Mouse (Mus musculus): Measurements from ENCODE around the gene Bloc1s5.
"Not testable (repeated sequence)": the region's sequence is repeated elsewhere in the genome, so short reads cannot be mapped to it uniquely, and the experiment has no call there.

The Bloc1s5 gene

DNA sequence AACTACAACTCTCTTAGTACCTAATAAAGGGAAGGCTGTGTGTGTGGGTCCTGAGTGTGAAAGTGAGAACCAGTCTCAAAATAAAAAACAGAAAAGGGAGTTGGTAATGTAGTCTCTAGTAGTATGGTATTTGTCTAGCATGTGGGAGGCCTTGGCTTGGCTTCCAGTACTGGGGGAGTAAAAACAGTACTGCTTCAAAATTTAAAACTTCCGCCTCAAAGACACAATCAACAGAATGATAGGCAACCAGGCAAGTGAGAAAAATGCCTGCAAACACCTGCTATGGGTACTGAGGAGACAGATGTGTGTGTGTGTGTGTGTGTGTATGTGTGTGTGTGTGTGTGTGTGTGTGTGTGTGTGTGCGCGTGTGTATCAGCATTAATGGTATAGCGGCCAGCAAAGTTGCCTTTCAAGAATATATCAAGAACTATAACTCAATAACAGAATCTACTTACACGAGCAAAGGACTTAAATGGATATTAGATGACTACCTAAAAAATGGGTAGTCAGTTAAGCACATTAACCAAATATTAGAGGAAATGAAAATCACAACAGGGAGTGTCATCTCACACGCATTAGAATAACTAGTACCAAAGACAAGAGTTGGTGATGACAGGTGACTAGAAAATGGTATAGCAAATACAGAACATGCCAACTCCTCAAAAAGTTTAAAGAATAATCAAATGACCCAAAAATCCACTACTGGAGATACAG lies 1.5 kb downstream of the Bloc1s5 start:
- Histone ChIP-seq H3K27me3 (ENCODE audit: control insufficient read depth, insufficient read depth, low read length, poor library complexity, severe bottlenecking) (no peaks in the 10 kb centered on the region), H3K36me3 (ENCODE audit: control insufficient read depth, insufficient read depth, low read length, poor library complexity, severe bottlenecking) (0 out of 2 replicates have a peak, but pooled peaks cover 1% of the 10 kb centered on the region)
- DNase-seq (ENCODE audit: low read depth, low spot score), result no peak

DNA sequence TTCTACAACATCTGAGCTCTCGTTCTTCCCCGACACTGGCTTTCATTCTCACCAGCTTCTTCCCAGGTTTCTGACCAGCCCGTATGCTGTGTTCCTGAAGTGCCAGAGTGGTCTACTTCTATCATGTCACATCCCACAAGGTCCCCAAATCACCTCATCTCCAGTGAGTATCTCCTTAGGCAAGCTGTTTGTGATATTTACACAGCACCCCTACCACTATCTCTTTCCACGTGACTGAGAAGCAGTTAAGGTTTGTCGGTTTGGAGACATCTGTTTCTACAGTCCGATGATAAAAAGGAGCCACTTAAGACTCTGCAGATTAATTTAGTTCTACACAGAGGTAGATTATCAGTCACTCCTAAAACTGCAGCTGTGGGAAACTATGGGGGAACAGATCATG lies 2.4 kb downstream of the Bloc1s5 start:
- Histone ChIP-seq H3K27me3 (ENCODE audit: control insufficient read depth, insufficient read depth, low read length, poor library complexity, severe bottlenecking) (no peaks in the 10 kb centered on the region), H3K36me3 (ENCODE audit: control insufficient read depth, insufficient read depth, low read length, poor library complexity, severe bottlenecking) (0 out of 2 replicates have a peak, but pooled peaks cover 1% of the 10 kb centered on the region)
- no peak for DNase-seq (ENCODE audit: low read depth, low spot score)

DNA sequence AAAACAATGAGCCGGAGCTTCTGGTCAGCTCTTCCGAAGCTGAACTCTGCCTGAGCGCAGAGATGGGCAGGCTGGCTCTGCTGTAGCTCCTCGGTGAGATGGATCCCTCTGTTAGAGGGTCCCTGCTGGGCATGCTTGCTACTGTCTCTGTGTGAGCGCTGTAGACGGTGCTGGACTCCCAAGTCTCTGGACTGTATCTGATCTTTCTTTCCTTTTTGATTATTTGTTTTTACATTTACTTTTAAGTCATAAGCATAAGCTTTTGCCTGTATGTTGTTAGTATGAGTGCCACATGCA lies 8.7 kb downstream of the Bloc1s5 start:
- DNase-seq (ENCODE audit: low read depth, low spot score), result no peak
- no peaks in the 10 kb centered on the region for H3K27me3 ChIP-seq (ENCODE audit: control insufficient read depth, insufficient read depth, low read length, poor library complexity, severe bottlenecking)
- 0 out of 2 replicates have a peak, but pooled peaks cover 3% of the 10 kb centered on the region for H3K36me3 ChIP-seq (ENCODE audit: control insufficient read depth, insufficient read depth, low read length, poor library complexity, severe bottlenecking)

DNA sequence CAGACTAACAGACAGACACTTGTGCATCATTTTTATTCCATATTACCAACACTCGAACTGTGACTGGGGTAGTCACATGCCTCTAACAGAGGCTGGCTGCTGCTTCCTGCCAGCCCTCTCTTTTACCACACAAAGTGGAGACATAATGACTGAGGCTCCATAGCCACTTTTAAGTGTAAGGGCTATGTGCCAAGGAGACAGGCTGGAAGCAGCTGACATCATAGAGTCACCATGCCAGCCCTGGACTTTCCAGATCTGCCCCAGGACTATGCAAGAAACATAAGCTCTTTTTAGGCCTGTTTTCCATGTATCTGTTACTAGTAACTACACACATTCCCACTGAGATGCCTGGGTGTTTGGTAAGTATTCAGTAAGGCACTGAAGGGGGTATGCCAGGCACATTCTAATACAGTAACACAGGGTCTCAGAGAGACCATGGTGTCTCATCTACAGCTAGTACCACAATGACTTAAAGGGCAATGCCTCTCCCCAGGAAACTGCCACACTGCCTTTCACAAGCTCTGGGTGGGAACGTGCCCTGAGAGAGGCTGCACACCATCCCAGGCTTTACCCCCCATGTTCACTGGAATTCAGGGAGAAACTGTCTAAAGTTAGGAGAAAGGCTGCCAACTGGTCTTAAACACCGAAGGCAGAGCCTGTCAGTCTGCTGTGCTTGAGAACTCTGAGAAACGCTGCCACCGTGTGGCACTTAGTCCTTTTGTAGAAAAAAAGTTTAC lies 9.2 kb downstream of the Bloc1s5 start:
- DNase-seq (ENCODE audit: low read depth, low spot score), result peak; percentile 26
- no peaks in the 10 kb centered on the region for H3K27me3 ChIP-seq (ENCODE audit: control insufficient read depth, insufficient read depth, low read length, poor library complexity, severe bottlenecking)

DNA sequence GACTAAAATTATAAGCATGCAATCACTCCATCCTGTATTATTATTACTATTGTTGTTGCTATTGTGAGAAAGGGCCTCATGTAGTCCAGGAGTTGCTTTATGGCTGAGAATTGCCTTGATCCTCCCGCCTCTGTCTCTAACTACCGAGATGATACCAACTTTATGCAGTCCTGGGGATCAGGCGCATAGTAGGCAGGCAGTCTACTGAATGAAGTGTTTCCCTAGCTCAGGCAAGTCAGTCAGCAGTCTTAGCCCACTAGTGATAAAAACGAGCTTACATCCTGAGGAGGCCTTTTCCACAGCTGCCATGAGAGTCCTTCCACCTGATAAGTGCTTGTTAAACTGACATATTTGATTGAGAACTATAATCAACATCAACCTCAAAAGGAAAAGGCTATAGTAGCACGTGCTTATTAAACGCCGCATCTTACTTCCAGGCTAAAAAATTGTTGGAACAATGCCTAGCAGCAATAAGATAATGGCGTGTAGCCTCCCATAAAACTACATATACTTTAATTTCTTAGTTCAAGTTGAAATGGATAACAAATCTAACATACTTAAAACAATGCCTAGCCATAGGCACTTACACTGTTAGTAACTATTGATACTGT lies 10.5 kb downstream of the Bloc1s5 start:
- Histone ChIP-seq H3K36me3 (ENCODE audit: control insufficient read depth, insufficient read depth, low read length, poor library complexity, severe bottlenecking) (0 out of 2 replicates have a peak, but pooled peaks cover 3% of the 10 kb centered on the region), H3K27me3 (ENCODE audit: control insufficient read depth, insufficient read depth, low read length, poor library complexity, severe bottlenecking) (no peaks in the 10 kb centered on the region)
- DNase-seq (ENCODE audit: low read depth, low spot score), result no peak

More for the DNA sequence above, 9.2 kb downstream of the Bloc1s5 start:
- 0 out of 2 replicates have a peak, but pooled peaks cover 3% of the 10 kb centered on the region for H3K36me3 ChIP-seq (ENCODE audit: control insufficient read depth, insufficient read depth, low read length, poor library complexity, severe bottlenecking)

DNA sequence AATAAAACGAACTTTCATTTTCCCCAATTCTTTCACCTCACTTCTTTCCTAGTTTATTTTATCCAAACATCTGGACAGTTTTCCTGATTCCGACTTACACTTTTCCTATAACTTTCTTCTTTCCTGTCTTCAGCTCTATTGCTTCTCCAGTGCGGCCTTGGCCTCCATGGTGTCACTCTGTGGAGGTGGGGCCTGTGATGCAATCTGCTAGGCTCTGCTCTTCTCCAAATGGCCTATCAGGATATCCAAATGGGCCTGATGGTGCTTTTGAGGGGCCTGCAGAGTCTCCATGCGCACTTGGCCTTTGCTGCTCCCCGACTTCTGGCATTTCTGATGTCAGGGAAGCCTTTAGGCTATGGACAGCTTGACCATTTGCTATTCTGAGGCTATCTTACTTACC lies 11.6 kb downstream of the Bloc1s5 start:
- no peak for DNase-seq (ENCODE audit: low read depth, low spot score)
- Histone ChIP-seq H3K36me3 (ENCODE audit: control insufficient read depth, insufficient read depth, low read length, poor library complexity, severe bottlenecking) (0 out of 2 replicates have a peak, but pooled peaks cover 3% of the 10 kb centered on the region), H3K27me3 (ENCODE audit: control insufficient read depth, insufficient read depth, low read length, poor library complexity, severe bottlenecking) (no peaks in the 10 kb centered on the region)

DNA sequence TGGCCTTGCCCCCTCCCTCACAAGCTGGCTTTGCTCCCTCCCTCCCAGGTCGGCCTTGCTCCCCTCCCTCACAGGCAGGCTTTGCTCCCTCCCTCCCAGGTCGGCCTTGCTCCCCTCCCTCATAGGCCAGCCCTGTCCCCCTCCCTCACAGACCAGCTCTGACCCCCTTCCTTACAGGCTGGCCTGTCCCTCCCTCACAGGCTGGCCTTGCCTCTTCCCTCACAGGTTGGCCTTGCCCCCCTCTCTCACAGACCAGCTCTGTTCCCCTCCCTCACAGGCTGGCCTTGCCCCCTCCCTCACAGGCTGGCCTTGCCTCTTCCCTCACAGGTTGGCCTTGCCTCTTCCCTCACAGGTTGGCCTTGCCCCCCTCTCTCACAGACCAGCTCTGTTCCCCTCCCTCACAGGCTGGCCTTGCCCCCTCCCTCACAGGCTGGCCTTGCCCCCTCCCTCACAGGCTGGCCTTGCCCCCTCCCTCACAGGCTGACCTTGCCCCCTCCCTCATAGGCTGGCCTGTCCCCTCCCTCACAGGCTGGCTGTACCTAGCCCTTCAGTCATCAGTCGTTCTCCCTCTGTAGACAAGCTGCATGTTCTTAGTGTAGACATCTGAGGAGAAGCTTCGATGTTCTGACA lies 16.8 kb downstream of the Bloc1s5 start:
- not testable (repeated sequence) for DNase-seq (ENCODE audit: low read depth, low spot score); H3K36me3 ChIP-seq (ENCODE audit: control insufficient read depth, insufficient read depth, low read length, poor library complexity, severe bottlenecking); H3K27me3 ChIP-seq (ENCODE audit: control insufficient read depth, insufficient read depth, low read length, poor library complexity, severe bottlenecking)

DNA sequence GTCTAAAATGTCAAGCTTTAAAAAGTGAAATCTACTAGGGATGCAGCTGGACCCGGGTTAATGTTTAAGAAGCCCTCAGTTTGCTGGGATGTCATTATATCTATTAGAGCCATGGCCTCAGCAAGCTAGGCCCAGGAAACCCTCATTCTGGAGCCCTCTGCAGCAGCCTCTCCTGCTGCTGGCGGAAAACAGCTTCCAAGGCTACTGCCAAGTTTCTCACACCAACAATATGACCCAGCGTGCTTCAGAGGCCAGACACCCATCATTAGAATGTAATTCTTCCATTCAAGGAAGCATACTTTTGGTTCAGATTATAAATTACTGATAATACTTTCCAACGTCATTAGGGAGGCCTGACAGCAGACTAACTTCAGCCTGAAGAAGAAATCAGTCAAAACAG lies 18.0 kb downstream of the Bloc1s5 start:
- no peak for DNase-seq (ENCODE audit: low read depth, low spot score)
- no peaks in the 10 kb centered on the region for H3K27me3 ChIP-seq (ENCODE audit: control insufficient read depth, insufficient read depth, low read length, poor library complexity, severe bottlenecking)
- H3K36me3 ChIP-seq (ENCODE audit: control insufficient read depth, insufficient read depth, low read length, poor library complexity, severe bottlenecking), result peaks cover 2% of the 10 kb centered on the region; the same call in 1 of the 2 replicates

DNA sequence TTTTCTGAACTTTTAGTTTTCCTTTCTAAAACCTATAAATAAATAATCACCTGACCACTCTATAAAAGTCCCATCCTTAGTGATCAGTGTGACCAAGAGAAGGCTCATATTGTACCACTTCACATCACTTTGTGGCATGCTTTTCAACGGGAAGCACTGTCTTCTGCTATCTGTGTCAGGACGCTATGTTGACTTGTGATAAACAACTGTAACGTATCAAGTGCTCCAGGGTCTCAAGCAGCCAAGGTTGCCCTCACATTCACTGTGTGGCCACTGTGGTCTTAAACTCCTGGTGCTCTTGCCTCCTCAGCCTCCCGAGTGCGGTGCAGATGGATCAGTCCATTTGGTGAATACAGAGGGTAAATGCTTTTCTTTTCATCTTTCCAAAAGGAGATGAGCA lies 19.3 kb downstream of the Bloc1s5 start:
- Histone ChIP-seq H3K36me3 (ENCODE audit: control insufficient read depth, insufficient read depth, low read length, poor library complexity, severe bottlenecking) (peaks cover 2% of the 10 kb centered on the region; the same call in 1 of the 2 replicates), H3K27me3 (ENCODE audit: control insufficient read depth, insufficient read depth, low read length, poor library complexity, severe bottlenecking) (no peaks in the 10 kb centered on the region)
- no peak for DNase-seq (ENCODE audit: low read depth, low spot score)

DNA sequence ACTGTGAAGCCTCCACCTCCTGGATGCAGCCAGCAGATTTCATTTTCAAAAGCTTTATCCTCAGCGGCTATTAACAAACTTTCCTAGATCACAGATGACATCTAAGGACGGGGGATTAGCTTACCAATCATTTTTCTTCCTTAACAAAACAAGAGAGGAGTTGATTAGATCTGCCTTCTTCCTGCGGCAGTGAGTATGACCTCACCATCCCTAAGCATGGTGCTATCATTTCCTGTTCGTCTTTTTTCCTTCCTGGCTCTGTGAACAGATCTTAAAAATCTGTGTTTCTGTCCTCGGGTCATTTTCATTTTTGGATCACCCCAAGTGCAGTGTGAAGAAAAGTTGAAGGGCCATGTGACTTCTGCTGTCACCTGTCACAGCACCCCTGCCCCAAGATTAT lies 20.6 kb downstream of the Bloc1s5 start:
- DNase-seq (ENCODE audit: low read depth, low spot score), result no peak
- H3K36me3 ChIP-seq (ENCODE audit: control insufficient read depth, insufficient read depth, low read length, poor library complexity, severe bottlenecking), result peaks cover 2% of the 10 kb centered on the region; the same call in 1 of the 2 replicates
- no peaks in the 10 kb centered on the region for H3K27me3 ChIP-seq (ENCODE audit: control insufficient read depth, insufficient read depth, low read length, poor library complexity, severe bottlenecking)

DNA sequence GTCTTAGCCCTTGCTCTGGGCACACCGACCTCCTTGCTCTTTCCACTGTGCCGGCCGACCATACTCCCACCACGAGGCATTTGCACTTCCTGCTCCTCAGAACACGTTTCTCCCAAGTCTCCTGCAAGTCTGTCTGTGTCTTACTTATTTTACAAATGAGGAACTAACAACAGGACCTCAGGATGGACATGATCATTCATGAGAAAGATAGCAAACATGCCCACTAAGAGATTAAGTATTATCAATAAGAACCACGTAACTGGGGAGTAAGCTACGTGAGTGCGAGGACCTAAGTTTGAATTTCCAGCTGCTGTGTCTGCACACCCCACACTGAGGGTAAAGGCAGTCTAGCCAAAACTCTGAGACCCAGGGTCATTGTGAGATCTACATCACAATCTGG lies 21.3 kb downstream of the Bloc1s5 start:
- DNase-seq (ENCODE audit: low read depth, low spot score), result no peak
- Histone ChIP-seq H3K27me3 (ENCODE audit: control insufficient read depth, insufficient read depth, low read length, poor library complexity, severe bottlenecking) (no peaks in the 10 kb centered on the region), H3K36me3 (ENCODE audit: control insufficient read depth, insufficient read depth, low read length, poor library complexity, severe bottlenecking) (no peaks in the 10 kb centered on the region; the same call in 1 of the 2 replicates)

DNA sequence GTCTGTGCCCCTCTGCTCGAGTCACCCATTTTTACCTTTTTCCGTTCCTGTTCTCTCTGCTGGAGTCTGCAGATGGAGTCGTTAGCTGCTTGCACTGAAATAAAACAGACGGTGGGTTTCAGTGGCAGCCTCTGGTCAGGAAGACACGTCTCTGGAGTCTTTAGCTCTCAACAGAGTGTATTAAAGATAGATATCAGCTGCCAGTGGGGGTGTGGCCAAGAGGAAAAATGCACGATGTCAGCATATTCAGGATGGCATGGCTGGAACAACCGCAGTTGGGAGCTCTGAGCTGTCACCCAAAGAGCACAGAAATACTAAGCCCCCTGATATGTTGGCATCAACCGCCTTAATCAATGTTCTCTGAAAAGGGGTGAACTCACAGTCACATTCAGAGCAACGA lies 22.3 kb downstream of the Bloc1s5 start:
- DNase-seq (ENCODE audit: low read depth, low spot score), result no peak
- H3K36me3 ChIP-seq (ENCODE audit: control insufficient read depth, insufficient read depth, low read length, poor library complexity, severe bottlenecking), result no peaks in the 10 kb centered on the region; the same call in 1 of the 2 replicates
- no peaks in the 10 kb centered on the region for H3K27me3 ChIP-seq (ENCODE audit: control insufficient read depth, insufficient read depth, low read length, poor library complexity, severe bottlenecking)

DNA sequence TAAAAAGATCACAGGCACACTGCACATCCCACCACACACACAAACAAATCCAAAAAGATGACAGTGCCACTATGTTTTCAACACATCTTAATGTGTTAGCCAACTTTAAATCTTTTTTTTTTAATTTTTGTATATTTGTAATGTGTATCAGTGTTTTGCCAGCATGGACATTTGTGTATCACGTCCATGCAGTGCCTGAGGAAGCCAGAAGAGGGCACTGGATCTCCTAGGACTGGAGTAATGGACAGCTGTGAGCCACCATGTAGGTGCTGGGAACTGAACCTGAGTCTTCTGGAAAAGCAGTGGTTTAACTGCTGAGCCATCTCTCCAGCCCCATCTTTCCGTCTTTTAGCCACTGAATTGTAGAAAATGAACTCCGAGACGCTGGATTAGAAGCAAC lies 22.7 kb downstream of the Bloc1s5 start:
- Histone ChIP-seq H3K36me3 (ENCODE audit: control insufficient read depth, insufficient read depth, low read length, poor library complexity, severe bottlenecking) (no peaks in the 10 kb centered on the region; the same call in 1 of the 2 replicates), H3K27me3 (ENCODE audit: control insufficient read depth, insufficient read depth, low read length, poor library complexity, severe bottlenecking) (no peaks in the 10 kb centered on the region)
- no peak for DNase-seq (ENCODE audit: low read depth, low spot score)

DNA sequence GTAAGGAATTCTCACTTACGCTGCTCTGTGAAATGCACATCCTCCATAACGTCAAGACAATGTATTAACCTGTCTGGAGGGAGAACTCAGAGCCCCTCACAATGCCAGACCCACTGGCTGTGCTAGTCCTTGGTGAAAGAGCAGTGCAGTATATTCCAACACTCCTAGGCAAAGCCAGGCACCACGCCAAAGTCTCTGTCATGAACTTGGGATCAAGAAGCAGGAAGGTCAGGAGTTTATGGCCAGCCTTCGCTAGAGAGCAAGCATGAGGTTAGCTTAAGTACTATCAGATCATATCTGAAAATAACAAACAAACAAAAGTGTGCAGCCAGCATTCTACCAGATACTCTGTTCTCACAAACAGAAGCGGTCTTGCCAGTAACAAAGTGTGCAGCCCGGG lies 24.6 kb downstream of the Bloc1s5 start:
- DNase-seq (ENCODE audit: low read depth, low spot score), result no peak
- Histone ChIP-seq H3K27me3 (ENCODE audit: control insufficient read depth, insufficient read depth, low read length, poor library complexity, severe bottlenecking) (no peaks in the 10 kb centered on the region), H3K36me3 (ENCODE audit: control insufficient read depth, insufficient read depth, low read length, poor library complexity, severe bottlenecking) (no peaks in the 10 kb centered on the region; the same call in 1 of the 2 replicates)

DNA sequence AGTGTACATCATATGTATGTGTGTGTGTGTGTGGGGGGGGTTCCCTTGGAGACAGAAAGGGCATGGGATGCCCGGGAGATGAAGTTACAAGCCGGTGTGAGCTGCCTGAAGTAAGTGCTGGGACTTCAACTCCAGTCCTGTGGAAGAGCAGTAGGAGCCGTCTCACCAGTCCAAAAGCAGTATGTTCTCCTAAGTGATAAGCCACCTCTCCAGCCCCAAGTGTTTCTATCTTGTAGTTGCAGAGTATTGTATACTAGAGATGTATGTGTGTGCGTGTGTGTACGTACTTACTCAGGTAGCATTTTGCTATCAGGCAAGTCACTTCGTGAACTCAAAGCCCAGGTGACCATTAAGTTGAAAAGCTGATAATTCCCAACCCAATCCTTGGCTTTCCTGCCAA lies 27.8 kb downstream of the Bloc1s5 start:
- Histone ChIP-seq H3K27me3 (ENCODE audit: control insufficient read depth, insufficient read depth, low read length, poor library complexity, severe bottlenecking) (no peaks in the 10 kb centered on the region), H3K36me3 (ENCODE audit: control insufficient read depth, insufficient read depth, low read length, poor library complexity, severe bottlenecking) (no peaks in the 10 kb centered on the region; the same call in 1 of the 2 replicates)
- no peak for DNase-seq (ENCODE audit: low read depth, low spot score)
